Mouse (Mus musculus) small intestine, adult 2 months (tissue): ENCODE data around the gene Rab6a.

Experiments
- CTCF ChIP-seq: fragments of 200-500 bp; IDR thresholded peaks from 2 replicates; pipeline ENCODE4 v1.5.1; 2012; ENCODE audit warnings: low read depth, mild to moderate bottlenecking, control low read depth, inconsistent platforms, low read length, moderate library complexity, mixed read lengths; ENCODE audit not compliant: insufficient replicate concordance, insufficient read length; ENCODE audit errors: extremely low read depth
- POLR2A ChIP-seq: fragments of 200-500 bp; IDR thresholded peaks from 2 replicates; pipeline ENCODE4 v1.6.1; 2012; ENCODE audit warnings: low read depth, mild to moderate bottlenecking, control low read depth, inconsistent platforms, low read length, moderate library complexity

DNA sequence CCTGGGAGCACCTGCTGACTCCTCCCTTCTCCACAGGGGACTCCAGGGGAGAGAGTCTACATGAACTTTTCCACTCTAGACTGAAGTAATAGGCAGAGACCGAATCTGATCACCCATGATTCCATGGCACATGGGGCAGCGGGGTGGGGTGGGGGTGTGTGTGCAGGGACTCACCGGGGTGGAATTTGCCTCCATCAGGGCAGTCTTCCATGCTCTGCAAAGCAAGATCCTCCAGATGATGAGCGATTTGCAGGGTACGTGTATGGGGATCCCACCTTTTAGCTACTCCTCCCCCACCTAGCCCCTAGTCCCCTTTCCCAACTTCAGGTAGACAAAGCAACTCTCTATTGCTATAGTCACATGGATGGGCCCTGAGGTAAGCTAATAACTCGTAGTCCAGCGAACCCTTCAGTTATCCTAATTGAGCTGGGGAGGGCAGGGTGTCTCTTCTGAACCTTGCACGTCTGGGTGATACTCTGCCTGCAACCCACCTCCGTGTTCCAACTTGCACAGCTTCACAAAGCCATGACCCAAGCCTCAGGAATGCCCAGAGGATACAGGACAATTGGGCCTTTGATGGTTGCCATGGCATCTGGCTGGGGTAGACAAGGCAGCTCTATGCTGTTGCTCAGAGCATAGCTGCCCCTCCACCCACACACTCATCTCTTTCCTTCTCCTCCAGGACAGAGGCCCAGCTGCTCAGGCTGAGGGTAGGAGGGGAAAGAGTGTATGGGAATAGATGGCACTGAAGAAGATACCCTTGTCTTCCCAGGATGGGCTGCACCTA is 46.5 kb downstream of the Rab6a start:
- TF ChIP-seq CTCF (no peak), POLR2A (no peak)
